Mouse (Mus musculus) midbrain, embryonic 16.5 days (tissue): ENCODE results near the gene Sik3. TPM values are rescaled to one million over a fixed set of nuclear protein-coding genes. Genes with fewer than 3 reads are reported as not detected.

Experiments used
- ATAC-seq: fragments of 200-750 bp; cut with Nextera tagmentation; 2 replicates; pipeline ENCODE4 v1.8.0; 2017; ENCODE audit warnings: moderate TSS enrichment
- H3K27ac ChIP-seq: fragments of 300-500 bp; sonication (generic); 2 replicates; pipeline ENCODE4 v1.5.1; 2014; ENCODE audit warnings: mild to moderate bottlenecking, low read length, mixed read lengths
- H3K27me3 ChIP-seq: fragments of 300-500 bp; sonication (generic); 2 replicates; pipeline ENCODE4 v1.6.1; 2014; ENCODE audit warnings: low read depth, low read length, mixed read lengths; ENCODE audit not compliant: control insufficient read depth, insufficient read depth
- H3K36me3 ChIP-seq: fragments of 300-500 bp; sonication (generic); 2 replicates; pipeline ENCODE4 v1.6.1; 2014; ENCODE audit warnings: mild to moderate bottlenecking, low read length, moderate library complexity, mixed read lengths; ENCODE audit not compliant: control insufficient read depth, insufficient read depth
- H3K4me1 ChIP-seq: fragments of 300-500 bp; sonication (generic); 2 replicates; pipeline ENCODE4 v1.6.1; 2014; ENCODE audit warnings: mild to moderate bottlenecking, low read length, mixed read lengths; ENCODE audit not compliant: control insufficient read depth, insufficient read depth
- H3K4me2 ChIP-seq: fragments of 300-500 bp; sonication (generic); 2 replicates; pipeline ENCODE4 v1.6.1; 2014; ENCODE audit warnings: mild to moderate bottlenecking, low read length, mixed read lengths
- H3K4me3 ChIP-seq: fragments of 300-500 bp; sonication (generic); 2 replicates; pipeline ENCODE4 v1.5.1; 2014; ENCODE audit warnings: low read depth, mild to moderate bottlenecking, low read length, moderate library complexity, mixed read lengths
- H3K9ac ChIP-seq: fragments of 300-500 bp; sonication (generic); 2 replicates; pipeline ENCODE4 v1.6.1; 2014; ENCODE audit warnings: low read depth, low read length, mixed read lengths
- H3K9me3 ChIP-seq: fragments of 300-500 bp; sonication (generic); replicated peaks from 2 replicates; pipeline ENCODE4 v1.6.1; 2014; ENCODE audit warnings: mild to moderate bottlenecking, low read length, mixed read lengths; ENCODE audit not compliant: control insufficient read depth, poor library complexity, severe bottlenecking
- WGBS: fragments of 180-500 bp; shearing (Covaris S2); extraction: QIAGEN DNeasy Blood & Tissue Kit; methylation state at CpG from one replicate; pipeline ENCODE4 v1.1.7; 2014; 5-methylcytosine and 5-hydroxymethylcytosine counted together
- polyA plus RNA-seq: library from polyadenylated mRNA; unstranded; fragments of >200 nt; fragmentation: Nextera tagmentation; extraction: Ambion mirVana; gene quantifications from 2 replicates; pipeline ENCODE4 v1.2.1, GENCODE M21; 2015

Gene Sik3
- polyA plus RNA-seq, 1 experiment from 2014 or later: 5.1 TPM

GRCm38 (mm10) chr9:46185191-46185590 lies 172.6 kb downstream of the Sik3 start:
- 0 out of 2 replicates have a peak, but pooled peaks cover 2% of the 10 kb centered on the region for H3K36me3 ChIP-seq
- no peaks in the 10 kb centered on the region for H3K27me3 ChIP-seq
- H3K9ac ChIP-seq: no peak overlapping the region
- no peaks in the 10 kb centered on the region for H3K9me3 ChIP-seq
- WGBS: 51% methylated on average over 2 of the region's 2 CpGs
- H3K4me3 ChIP-seq: no peak overlapping the region
- no peak for ATAC-seq
- H3K4me1 ChIP-seq: peaks cover 7% of the 10 kb centered on the region; the same call in 1 of the 2 replicates
- no peak overlapping the region for H3K27ac ChIP-seq
- no peak overlapping the region for H3K4me2 ChIP-seq

GRCm38 (mm10) chr9:46186387-46186786 lies 173.8 kb downstream of the Sik3 start:
- 0 out of 2 replicates have a peak, but pooled peaks cover 1% of the 10 kb centered on the region for H3K36me3 ChIP-seq
- 86% methylated on average over 1 of the region's 1 CpGs for WGBS
- no peak overlapping the region for H3K4me2 ChIP-seq
- no peak for ATAC-seq
- H3K4me1 ChIP-seq: peaks cover 2% of the 10 kb centered on the region; the same call in 1 of the 2 replicates
- H3K27ac ChIP-seq: no peak overlapping the region
- no peak overlapping the region for H3K9ac ChIP-seq
- H3K27me3 ChIP-seq: no peaks in the 10 kb centered on the region
- H3K4me3 ChIP-seq: no peak overlapping the region
- H3K9me3 ChIP-seq: no peaks in the 10 kb centered on the region

GRCm38 (mm10) chr9:46188370-46188769 lies 175.8 kb downstream of the Sik3 start:
- Histone ChIP-seq H3K4me2 (no peak overlapping the region), H3K9ac (no peak overlapping the region), H3K27me3 (no peaks in the 10 kb centered on the region), H3K27ac (no peak overlapping the region), H3K4me3 (no peak overlapping the region), H3K4me1 (peaks cover 2% of the 10 kb centered on the region; the same call in 1 of the 2 replicates), H3K36me3 (no peaks in the 10 kb centered on the region), H3K9me3 (no peaks in the 10 kb centered on the region)
- no peak for ATAC-seq
- 83% methylated on average over 4 of the region's 4 CpGs for WGBS

- Histone ChIP-seq H3K36me3 (no peaks in the 10 kb centered on the region), H3K4me2 (no peak overlapping the region), H3K4me1 (peaks cover 2% of the 10 kb centered on the region; the same call in 1 of the 2 replicates), H3K27ac (no peak overlapping the region), H3K4me3 (no peak overlapping the region), H3K27me3 (no peaks in the 10 kb centered on the region), H3K9me3 (no peaks in the 10 kb centered on the region), H3K9ac (no peak overlapping the region)
- WGBS: 61% methylated on average over 5 of the region's 5 CpGs
- no peak for ATAC-seq
Observed at GRCm38 (mm10) chr9:46188956-46189355, 176.3 kb downstream of the Sik3 start.

- H3K36me3 ChIP-seq: peaks cover 1% of the 10 kb centered on the region; the same call in 1 of the 2 replicates
- H3K27me3 ChIP-seq: no peaks in the 10 kb centered on the region
- no peaks in the 10 kb centered on the region for H3K9me3 ChIP-seq
- no peak for ATAC-seq
- WGBS: 81% methylated on average over 10 of the region's 10 CpGs
- H3K4me2 ChIP-seq: no peak overlapping the region
- no peak overlapping the region for H3K9ac ChIP-seq
- H3K4me3 ChIP-seq: no peak overlapping the region
- H3K4me1 ChIP-seq: peaks cover 2% of the 10 kb centered on the region; the same call in 1 of the 2 replicates
- no peak overlapping the region for H3K27ac ChIP-seq
Observed at GRCm38 (mm10) chr9:46189381-46189780, 176.8 kb downstream of the Sik3 start.

- Histone ChIP-seq H3K36me3 (peaks cover 13% of the 10 kb centered on the region), H3K27me3 (no peaks in the 10 kb centered on the region), H3K27ac (no peak overlapping the region), H3K9me3 (no peaks in the 10 kb centered on the region), H3K4me2 (no peak overlapping the region), H3K9ac (no peak overlapping the region), H3K4me1 (peaks cover 2% of the 10 kb centered on the region; the same call in 1 of the 2 replicates), H3K4me3 (no peak overlapping the region)
- WGBS: 75% methylated on average over 8 of the region's 8 CpGs
- no peak for ATAC-seq
Observed at GRCm38 (mm10) chr9:46191234-46191633, 178.6 kb downstream of the Sik3 start.

- H3K36me3 ChIP-seq: peaks cover 13% of the 10 kb centered on the region
- H3K9me3 ChIP-seq: no peaks in the 10 kb centered on the region
- no peak overlapping the region for H3K4me2 ChIP-seq
- no peak overlapping the region for H3K9ac ChIP-seq
- no peak overlapping the region for H3K4me3 ChIP-seq
- WGBS: 26% methylated on average over 1 of the region's 1 CpGs
- H3K27me3 ChIP-seq: no peaks in the 10 kb centered on the region
- H3K4me1 ChIP-seq: peaks cover 2% of the 10 kb centered on the region; the same call in 1 of the 2 replicates
- H3K27ac ChIP-seq: no peak overlapping the region
- ATAC-seq: no peak
Observed at GRCm38 (mm10) chr9:46191644-46192043, 179.0 kb downstream of the Sik3 start.

DNA sequence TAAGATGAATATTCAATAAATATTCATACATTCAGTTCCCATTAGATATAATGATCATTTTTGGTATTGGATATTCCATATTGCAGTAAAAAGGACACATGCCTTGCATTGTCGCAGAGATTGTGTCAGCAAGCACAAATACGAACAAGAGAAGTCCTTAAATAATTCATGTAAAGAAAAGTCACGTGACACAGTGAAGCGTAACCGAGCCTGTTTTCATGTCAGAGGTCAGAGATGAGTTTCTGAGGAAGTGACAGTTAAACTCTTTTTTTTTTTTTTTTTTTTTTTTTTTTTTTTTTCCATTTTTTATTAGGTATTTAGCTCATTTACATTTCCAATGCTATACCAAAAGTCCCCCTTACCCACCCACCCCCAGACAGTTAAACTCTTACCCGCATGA lies 180.0 kb downstream of the Sik3 start:
- no peak overlapping the region for H3K9ac ChIP-seq
- H3K9me3 ChIP-seq: no peaks in the 10 kb centered on the region
- WGBS: 72% methylated on average over 6 of the region's 6 CpGs

DNA sequence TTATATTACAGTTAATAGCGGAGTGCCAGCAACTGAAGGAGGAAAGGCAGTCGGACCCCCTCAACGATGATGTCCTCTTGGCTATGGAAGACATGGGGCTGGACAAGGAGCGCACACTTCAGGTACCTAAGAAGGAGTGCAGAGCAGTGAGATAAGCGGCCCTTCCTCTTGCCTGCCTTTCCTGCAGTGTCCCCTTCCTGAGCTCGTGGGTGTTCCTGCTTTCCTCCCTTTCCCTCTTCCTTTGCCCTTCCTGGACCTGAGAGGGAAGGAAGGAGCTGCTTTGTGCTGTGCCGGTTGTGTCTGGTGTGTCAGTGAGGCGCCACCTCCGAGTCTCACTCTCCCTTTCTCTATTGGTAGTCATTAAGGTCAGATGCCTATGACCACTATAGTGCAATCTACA lies 182.2 kb downstream of the Sik3 start:
- peaks cover 25% of the 10 kb centered on the region for H3K36me3 ChIP-seq
- H3K4me2 ChIP-seq: no peak overlapping the region
- no peak overlapping the region for H3K4me3 ChIP-seq
- WGBS: 89% methylated on average over 9 of the region's 9 CpGs
- H3K9ac ChIP-seq: no peak overlapping the region
- no peak for ATAC-seq
- H3K4me1 ChIP-seq: no peaks in the 10 kb centered on the region
- H3K27ac ChIP-seq: no peak overlapping the region
- no peaks in the 10 kb centered on the region for H3K9me3 ChIP-seq
- no peaks in the 10 kb centered on the region for H3K27me3 ChIP-seq

More for the DNA sequence above, 180.0 kb downstream of the Sik3 start:
- no peak for ATAC-seq
- H3K4me1 ChIP-seq: peaks cover 2% of the 10 kb centered on the region; the same call in 1 of the 2 replicates
- no peak overlapping the region for H3K27ac ChIP-seq
- H3K4me2 ChIP-seq: no peak overlapping the region
- H3K27me3 ChIP-seq: no peaks in the 10 kb centered on the region
- no peak overlapping the region for H3K4me3 ChIP-seq
- peaks cover 13% of the 10 kb centered on the region for H3K36me3 ChIP-seq
